Mouse (Mus musculus): ENCODE measurements around the gene Kcnma1. TPM values are rescaled to one million over a fixed set of nuclear protein-coding genes. Genes with fewer than 3 reads are reported as not detected.

Gene Kcnma1
- total and polyA plus RNA-seq, 3 experiments = not detected

DNA sequence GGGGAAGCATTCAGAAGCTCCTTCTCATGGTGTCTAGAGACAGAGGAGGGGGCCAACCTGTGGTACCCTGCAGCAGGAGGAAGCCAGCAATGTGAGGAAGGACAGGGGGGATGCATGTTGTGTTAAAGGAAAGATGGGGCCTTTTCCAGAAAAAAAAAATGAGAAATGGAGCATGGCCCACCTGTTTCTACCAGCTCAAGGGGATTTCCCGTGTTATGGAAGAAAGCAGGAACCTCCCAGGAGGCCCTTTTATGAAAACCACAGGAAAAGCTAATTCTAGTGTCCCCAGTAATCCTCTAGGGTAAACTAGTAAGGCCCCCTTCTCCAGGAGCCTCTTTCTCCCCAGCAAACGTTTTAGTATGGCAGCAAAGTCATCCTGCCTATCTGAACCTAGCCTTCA is 388.2 kb downstream of the Kcnma1 start:
- no peaks in the 10 kb centered on the region for H3K79me2 ChIP-seq (ENCODE audit: control insufficient read depth, insufficient read depth, low read length, poor library complexity)
- H3K27ac ChIP-seq (ENCODE audit: control insufficient read depth, low read depth, low read length) = no peak overlapping the region
- DNase-seq (ENCODE audit: low read depth, low spot score) = no peak
- H3K36me3 ChIP-seq (ENCODE audit: control insufficient read depth in 1 of 2, insufficient read depth in 2 of 2, low read length in 2 of 2) = no peaks in the 10 kb centered on the region
- no peaks in the 10 kb centered on the region for H3K4me1 ChIP-seq (ENCODE audit: control insufficient read depth in 1 of 2, insufficient read depth in 2 of 2, low read length in 2 of 2)
- H3K9ac ChIP-seq (ENCODE audit: control insufficient read depth, low read depth, low read length, poor library complexity, severe bottlenecking) = no peak overlapping the region
- no peak overlapping the region for H3K4me3 ChIP-seq (ENCODE audit: control insufficient read depth in 1 of 2, insufficient read depth in 1 of 2, low read depth in 2 of 2, low read length in 2 of 2)
- H3K9me3 ChIP-seq (replicated peaks; ENCODE audit: insufficient read depth, low read length) = no peaks in the 10 kb centered on the region
- no peaks in the 10 kb centered on the region for H3K27me3 ChIP-seq (ENCODE audit: control insufficient read depth in 1 of 2, insufficient read depth in 2 of 2, low read length in 2 of 2)
- TF ChIP-seq GABPA (IDR thresholded peaks at IDR 0.05; ENCODE audit: low read depth, low read length) (no peak), RCOR1 (IDR thresholded peaks at IDR 0.05; ENCODE audit: low read depth, low read length) (no peak), ZKSCAN1 (IDR thresholded peaks at IDR 0.05; ENCODE audit: low read depth, low read length) (no peak), MAFK (IDR thresholded peaks at IDR 0.05; ENCODE audit: borderline replicate concordance, low read depth, low read length) (no peak), SIN3A (IDR thresholded peaks at IDR 0.05; ENCODE audit: low read length) (no peak)

DNA sequence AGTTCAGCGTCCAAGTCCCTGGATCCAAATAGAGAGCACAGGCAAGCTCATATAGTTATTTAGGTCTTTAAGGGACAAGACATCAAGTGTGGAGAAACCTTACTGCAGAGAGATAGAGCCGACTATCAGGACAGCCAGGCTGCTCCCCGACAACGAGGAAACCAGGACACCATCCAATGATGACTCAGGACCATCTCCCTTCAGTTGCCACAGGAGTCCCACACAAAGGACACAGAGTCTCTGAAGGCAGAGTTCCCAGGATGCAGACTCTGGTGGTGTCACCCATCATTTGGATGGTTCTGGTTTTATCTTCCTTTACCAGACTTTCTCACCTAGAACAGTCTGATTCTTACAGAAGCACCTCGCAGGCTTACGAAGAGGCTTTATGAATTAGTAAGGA is 388.9 kb downstream of the Kcnma1 start:
- no peaks in the 10 kb centered on the region for H3K36me3 ChIP-seq (ENCODE audit: control insufficient read depth in 1 of 2, insufficient read depth in 2 of 2, low read length in 2 of 2)
- no peak overlapping the region for H3K4me3 ChIP-seq (ENCODE audit: control insufficient read depth in 1 of 2, insufficient read depth in 1 of 2, low read depth in 2 of 2, low read length in 2 of 2)
- H3K9ac ChIP-seq (ENCODE audit: control insufficient read depth, low read depth, low read length, poor library complexity, severe bottlenecking) = no peak overlapping the region
- TF ChIP-seq E2F4 (IDR thresholded peaks at IDR 0.05; ENCODE audit: borderline replicate concordance, low read depth, low read length) (no peak), RCOR1 (IDR thresholded peaks at IDR 0.05; ENCODE audit: low read depth, low read length) (no peak), MXI1 (IDR thresholded peaks at IDR 0.05; ENCODE audit: low read depth, low read length) (no peak), TAL1 (IDR thresholded peaks at IDR 0.05; ENCODE audit: low read length) (no peak), ZMIZ1 (IDR thresholded peaks at IDR 0.05; ENCODE audit: low read depth, low read length) (no peak), TCF12 (IDR thresholded peaks at IDR 0.05; ENCODE audit: low read depth, low read length) (no peak), POLR2AphosphoS2 (IDR thresholded peaks at IDR 0.05; ENCODE audit: low read length) (no peak), CHD2 (IDR thresholded peaks at IDR 0.05; ENCODE audit: low read length) (no peak), TBP (IDR thresholded peaks at IDR 0.05; ENCODE audit: low read depth, low read length) (no peak), POLR2A (IDR thresholded peaks at IDR 0.05; ENCODE audit: control insufficient read depth in 1 of 2, insufficient read depth in 1 of 2, low read depth in 1 of 2, low read length in 2 of 2, poor library complexity in 1 of 2) (no peak), ZC3H11A (IDR thresholded peaks at IDR 0.05; ENCODE audit: low read depth, low read length) (no peak), MAZ (IDR thresholded peaks at IDR 0.05; ENCODE audit: low read depth, low read length) (no peak), MYC (IDR thresholded peaks at IDR 0.05; ENCODE audit: low read depth, low read length) (no peak), ZNF384 (IDR thresholded peaks at IDR 0.05; ENCODE audit: low read depth, low read length) (no peak), MYB (IDR thresholded peaks at IDR 0.05; ENCODE audit: low read depth, low read length) (no peak), RAD21 (IDR thresholded peaks at IDR 0.05; ENCODE audit: low read depth, low read length) (no peak), MEF2A (IDR thresholded peaks at IDR 0.05; ENCODE audit: extremely low read depth, insufficient replicate concordance, low read depth, low read length, poor library complexity, severe bottlenecking) (no peak)
- H3K9me3 ChIP-seq (replicated peaks; ENCODE audit: insufficient read depth, low read length) = no peaks in the 10 kb centered on the region
- H3K27me3 ChIP-seq (ENCODE audit: control insufficient read depth in 1 of 2, insufficient read depth in 2 of 2, low read length in 2 of 2) = no peaks in the 10 kb centered on the region
- H3K27ac ChIP-seq (ENCODE audit: control insufficient read depth, low read depth, low read length) = no peak overlapping the region
- no peaks in the 10 kb centered on the region for H3K4me1 ChIP-seq (ENCODE audit: control insufficient read depth in 1 of 2, insufficient read depth in 2 of 2, low read length in 2 of 2)
- DNase-seq (ENCODE audit: low read depth, low spot score) = no peak
- no peaks in the 10 kb centered on the region for H3K79me2 ChIP-seq (ENCODE audit: control insufficient read depth, insufficient read depth, low read length, poor library complexity)

Measured in MEL (cell line).